Mouse (Mus musculus) CD4-positive helper T cell, adult 2 months (primary cell): Measurements from ENCODE around the gene Dok3.

ENCODE experiments used
- DNase-seq: peaks from one replicate; pipeline ENCODE4 v3.0.0-alpha.2; 2012; ENCODE audit warnings: low read depth, missing footprints, low spot score

Gene Dok3

DNA sequence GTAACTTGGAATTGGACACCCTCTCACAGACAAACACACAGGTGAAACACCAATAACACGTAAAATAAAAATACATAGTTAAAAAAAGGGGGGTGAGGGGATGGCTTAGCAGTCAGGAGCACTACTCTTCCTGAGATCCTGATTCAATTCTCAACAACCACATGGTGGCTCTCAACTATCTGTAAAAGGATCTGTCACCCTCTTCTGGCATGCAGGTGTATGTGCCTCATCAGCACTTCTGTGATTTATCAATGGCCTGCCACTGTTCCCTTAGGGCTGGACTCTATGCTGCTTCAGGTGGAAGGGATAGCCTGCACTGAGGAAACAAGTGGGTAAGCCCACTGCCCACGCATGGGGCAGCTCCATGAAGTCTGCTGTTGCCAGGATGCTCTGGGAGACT is 11.8 kb upstream of the Dok3 start:
- no peak for DNase-seq

- DNase-seq: peak; percentile 100
Observed at GRCm38 (mm10) chr13:55536194-55537175, 7.4 kb upstream of the Dok3 start, which contains the start of gene Ddx41. Gene Ddx41, minus strand, starts transcription at chr13:55536658.

- DNase-seq: no peak
Observed at GRCm38 (mm10) chr13:55535796-55536193, 6.7 kb upstream of the Dok3 start.

DNA sequence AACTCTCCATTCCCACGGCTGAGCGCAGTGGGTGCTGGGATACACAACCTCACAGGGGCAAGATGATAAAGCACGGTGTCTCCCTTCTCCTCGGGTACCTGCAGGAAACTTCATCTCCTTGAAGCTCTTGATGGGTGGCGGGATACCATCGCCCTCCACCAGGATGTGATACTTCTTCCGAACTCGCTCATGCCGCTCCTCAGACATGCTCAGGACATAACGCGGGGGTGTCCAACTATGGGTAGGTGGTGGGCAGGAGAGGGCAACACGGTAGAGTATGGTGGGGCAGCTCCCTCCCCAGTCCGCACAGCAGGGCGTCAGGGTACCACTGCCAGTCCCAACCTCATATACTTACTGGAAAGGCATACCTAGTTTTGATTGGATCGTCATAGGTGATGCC is 6.1 kb upstream of the Dok3 start:
- DNase-seq: no peak

- DNase-seq: no peak
Observed at GRCm38 (mm10) chr13:55527834-55528772, 993 bp downstream of the Dok3 start.

DNA sequence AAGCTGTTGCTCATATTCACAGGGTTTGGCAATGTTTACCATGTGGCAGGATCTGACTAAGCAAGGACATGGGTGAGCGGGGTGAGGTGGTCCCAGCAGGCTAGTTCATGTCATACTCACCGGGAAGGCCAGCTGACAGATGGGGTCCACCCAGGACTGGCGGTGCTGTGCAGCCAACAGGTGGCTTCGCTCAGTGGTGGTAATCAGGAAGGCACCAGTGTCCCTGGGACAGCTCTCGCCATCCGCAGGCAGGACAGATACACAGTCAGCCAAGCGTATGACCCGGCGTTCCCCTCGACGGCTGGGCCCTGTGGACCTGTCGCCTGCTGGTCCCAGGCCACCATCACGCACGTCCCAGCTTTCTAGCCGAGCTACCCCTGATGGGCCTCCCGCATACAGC is 1.9 kb downstream of the Dok3 start:
- no peak for DNase-seq

DNA sequence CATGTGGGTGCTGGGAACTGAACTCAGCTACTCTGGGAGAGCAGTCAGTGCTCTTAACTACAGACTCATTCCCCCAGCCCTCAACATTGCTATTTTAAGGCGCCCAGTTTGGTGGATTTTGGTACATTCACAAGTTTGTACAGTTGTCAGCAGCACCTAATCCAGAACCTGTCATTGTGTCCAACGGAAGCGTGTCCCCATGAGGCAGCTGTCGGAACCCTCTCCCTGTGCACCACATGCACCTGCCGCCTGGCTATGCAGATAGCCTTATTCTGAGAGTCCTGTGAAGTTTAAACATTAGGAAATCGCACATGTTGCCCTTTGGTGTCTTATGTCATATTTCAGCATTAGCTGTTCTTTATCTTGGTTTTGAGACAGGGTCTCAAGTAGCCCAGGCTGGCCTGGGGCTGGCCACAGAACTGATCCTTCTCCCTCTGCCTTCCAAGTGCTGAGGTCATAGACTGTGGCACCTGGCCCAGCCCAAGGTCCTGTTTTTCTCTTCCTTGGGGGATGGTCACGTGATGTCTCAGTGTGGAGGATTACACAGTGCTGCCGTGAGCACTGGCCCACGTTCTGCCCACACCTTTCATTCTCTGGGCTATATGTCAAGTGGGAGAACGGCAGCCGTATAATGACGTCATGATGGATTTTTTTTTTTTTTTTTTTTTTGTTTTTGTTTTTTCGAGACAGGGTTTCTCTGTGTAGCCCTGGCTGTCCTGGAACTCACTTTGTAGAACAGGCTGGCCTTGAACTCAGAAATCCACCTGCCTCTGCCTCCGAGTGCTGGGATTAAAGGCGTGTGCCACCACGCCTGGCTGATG is 3.2 kb downstream of the Dok3 start:
- no peak for DNase-seq

DNA sequence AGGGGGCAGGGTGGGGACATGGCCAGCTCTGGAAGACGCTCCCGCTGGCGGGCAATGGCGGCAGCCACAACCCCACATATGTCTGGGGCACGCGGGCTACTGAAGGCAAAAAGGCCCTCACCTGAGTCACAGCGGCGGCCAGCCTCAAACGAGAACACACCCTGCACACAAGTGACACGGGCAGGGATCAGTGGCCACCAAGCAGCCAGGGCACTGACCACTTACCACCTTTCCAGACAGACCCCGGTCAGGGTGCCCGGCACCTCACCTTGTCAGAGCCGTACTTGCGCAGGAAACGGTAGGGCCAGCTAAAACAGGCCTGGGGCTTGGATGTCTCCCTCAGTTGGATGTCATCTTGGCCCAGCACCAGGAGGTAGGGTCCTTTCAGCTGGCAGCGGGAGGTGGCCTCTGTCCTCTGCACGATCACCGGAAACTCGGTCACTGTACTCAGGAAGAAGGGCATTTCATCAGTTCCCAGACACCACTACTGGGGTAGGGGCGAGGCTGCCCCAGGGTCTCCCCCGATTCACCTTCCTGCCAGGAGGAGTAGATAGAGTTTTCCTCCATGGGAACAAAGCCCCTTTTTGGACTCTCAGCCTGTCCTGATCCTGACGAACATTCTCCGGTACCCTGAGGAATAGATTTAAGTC is 5.0 kb downstream of the Dok3 start:
- DNase-seq: no peak

DNA sequence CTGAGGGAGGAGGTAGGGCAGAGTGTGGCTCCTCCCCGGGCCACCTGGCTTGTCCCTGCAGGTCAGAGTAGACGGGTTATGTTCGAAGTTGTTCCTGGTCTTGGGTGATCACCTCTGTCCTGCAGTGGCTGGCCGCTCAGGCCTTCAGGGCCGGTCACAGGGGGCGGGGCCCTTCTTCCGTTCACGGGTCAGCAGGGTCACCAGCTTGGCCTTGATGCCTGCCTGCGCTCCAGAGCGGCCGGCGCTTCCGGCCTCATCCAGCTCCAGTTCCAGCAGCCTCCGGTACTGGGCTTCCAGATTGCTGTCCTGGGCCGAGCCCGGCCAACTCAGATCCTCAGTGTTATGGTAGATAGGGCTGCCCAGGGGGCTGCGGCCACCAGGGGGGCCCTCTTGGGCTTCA is 5.8 kb downstream of the Dok3 start:
- DNase-seq: no peak

DNA sequence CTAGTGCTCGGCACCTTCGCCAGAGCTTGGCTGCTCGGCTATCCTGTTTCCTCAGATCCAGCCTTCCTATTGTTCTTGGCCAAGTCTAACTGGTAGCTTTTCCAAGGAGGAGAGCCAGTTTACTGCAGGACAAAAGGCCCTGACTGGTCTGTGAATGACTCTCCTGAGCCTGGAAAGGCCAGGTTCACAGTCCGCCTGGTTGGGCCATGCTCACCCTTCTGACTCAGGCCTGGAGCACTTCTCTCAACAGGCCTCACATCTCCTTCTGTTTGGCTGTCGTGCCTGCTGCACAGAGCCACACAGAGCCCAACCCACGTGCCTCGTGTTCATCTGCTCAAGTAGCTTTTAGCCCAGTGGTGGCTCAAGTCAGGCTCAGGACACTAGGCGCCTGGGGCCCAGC is 6.4 kb downstream of the Dok3 start:
- no peak for DNase-seq

DNA sequence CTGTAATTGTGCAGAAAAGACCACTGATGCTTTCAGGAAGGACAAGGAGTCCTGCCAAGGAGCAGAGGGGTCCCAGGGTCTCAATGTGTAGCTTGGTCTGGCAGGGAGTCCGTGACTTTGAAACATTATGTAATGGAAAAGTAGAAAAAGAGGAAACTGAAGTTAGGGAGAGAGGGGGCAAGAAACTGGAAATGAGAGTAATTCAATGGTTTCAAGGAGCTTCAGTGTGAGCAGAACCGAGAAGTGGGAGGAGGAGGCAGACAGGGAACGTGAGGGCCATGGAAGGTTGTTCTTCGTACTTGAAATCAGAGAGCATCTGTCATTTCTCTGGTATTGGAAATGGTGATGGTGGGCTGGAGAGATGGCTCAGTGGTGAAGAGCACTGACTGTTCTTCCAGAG is 9.5 kb downstream of the Dok3 start:
- DNase-seq: no peak

- peak; percentile 81 for DNase-seq
Observed at GRCm38 (mm10) chr13:55516955-55517354, 12.1 kb downstream of the Dok3 start.

DNA sequence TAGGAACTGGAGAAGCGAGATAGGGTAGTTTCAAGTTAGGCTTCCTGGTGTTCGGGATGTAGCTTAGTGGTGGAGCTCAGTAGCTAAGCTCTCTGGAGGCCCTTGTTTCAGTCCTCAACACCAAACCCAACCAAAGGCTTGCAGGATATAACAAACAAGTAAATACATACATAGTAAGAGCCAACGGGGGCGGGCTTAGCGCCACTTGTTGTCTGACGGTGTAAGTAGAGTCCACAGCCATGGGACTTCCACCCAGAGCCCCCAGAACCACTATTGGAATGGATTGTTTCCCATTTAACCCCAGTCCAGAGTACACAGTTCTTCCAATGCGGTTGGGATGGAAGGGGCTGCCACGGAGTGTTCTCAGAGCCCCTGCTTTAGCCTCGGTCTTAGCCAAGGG is 15.3 kb downstream of the Dok3 start:
- no peak for DNase-seq

- DNase-seq: peak; percentile 84
Observed at GRCm38 (mm10) chr13:55513111-55513748, 15.9 kb downstream of the Dok3 start, which contains the start of gene Pdlim7. Gene Pdlim7, minus strand, starts transcription at chr13:55513676.

- no peak for DNase-seq
Observed at GRCm38 (mm10) chr13:55512379-55513031, 16.6 kb downstream of the Dok3 start.

- no peak for DNase-seq
Observed at GRCm38 (mm10) chr13:55511492-55511861, 17.6 kb downstream of the Dok3 start.

DNA sequence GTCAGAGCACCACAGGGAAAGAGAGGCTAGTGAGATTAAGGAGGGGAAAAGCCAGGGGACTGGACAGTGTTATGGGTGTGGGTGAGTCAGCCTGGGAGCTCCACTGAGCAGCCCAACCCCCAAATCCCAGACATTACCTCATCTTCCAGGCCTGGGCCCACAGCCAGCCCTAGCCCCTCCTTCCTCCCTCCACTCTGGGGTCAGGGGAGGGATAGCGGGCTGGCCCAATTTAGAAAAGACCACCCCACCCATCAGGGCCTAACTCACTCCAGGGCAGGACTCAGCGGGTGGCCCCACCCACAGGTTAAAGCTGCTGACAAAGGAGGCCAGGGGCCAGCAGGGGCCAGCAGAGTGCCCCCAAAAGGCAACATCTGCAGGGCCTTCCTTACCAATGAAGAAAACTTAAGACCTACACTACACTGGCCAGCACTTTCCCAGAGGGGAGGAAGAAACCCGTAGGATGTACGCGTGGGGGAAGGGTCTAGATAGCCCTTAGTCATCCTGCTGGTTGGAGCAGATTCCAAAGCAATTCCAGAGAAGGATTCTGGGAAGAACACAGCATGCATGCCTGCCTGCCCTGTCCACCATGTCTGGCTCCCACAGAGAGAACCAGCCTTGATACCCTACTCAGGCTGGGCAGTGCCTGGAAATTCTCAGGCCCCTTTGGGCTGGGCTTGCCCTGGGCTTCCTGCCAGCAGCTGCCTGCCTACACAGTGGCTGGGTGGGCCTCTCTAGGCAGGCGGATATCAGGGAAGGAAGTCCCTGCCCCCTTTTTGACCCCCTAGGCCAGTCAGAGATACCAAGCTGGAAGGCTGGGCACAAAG is 18.2 kb downstream of the Dok3 start:
- no peak for DNase-seq

GRCm38 (mm10) chr13:55510332-55510667 is 18.8 kb downstream of the Dok3 start:
- no peak for DNase-seq

GRCm38 (mm10) chr13:55508531-55508930 is 20.6 kb downstream of the Dok3 start:
- no peak for DNase-seq
